Mouse (Mus musculus): ENCODE measurements at regions not wholly inside any gene's neighbourhood (a gene's known extent, or its start where the extent isn't known, plus 50 kb on each side); places are given as distances from the start of the nearest gene placed in this dataset.
A peak's percentile ranks its signal among the peaks of the same experiment; 100 is the strongest.

DNA sequence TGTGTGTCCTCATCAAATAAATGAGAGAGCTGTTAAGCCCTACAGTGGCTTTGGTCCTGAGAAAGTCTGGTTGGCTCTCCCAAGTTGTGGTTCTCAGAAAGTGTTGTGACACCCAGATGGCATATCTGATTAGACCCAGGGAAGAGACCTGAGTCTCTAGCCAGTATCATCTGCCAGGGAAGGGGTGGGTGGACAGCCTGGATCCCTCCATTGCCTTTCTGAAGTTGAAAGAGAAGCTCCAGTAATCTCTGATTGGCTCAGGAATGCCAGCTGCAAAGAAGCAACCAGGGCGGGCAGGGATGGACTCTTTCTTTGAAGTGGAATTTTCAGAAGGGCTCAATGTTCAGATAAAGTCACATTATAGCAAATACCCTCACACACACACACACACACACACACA is 361.8 kb upstream of the Gm10131 start:
- no peak for ATAC-seq (ENCODE audit: low read depth)
- no peaks in the 10 kb centered on the region for H3K9me3 ChIP-seq (ENCODE audit: control insufficient read depth, low read length)
- no peak overlapping the region for H3K9ac ChIP-seq (ENCODE audit: low read length)
- peaks cover 17% of the 10 kb centered on the region for H3K4me1 ChIP-seq (replicated peaks; ENCODE audit: control insufficient read depth, insufficient read depth, low read length)
- H3K36me3 ChIP-seq (ENCODE audit: control insufficient read depth, insufficient read depth, low read length), result no peaks in the 10 kb centered on the region
- no peak overlapping the region for H3K27ac ChIP-seq (ENCODE audit: low read length)
- no peaks in the 10 kb centered on the region for H3K27me3 ChIP-seq (ENCODE audit: control insufficient read depth, insufficient read depth, low read depth, low read length)
- whole genome bisulfite sequencing, result 63% methylated on average over 1 of the region's 1 CpGs
- no peak overlapping the region for H3K4me3 ChIP-seq (ENCODE audit: low read length)
- H3K4me2 ChIP-seq (ENCODE audit: low read depth, low read length), result no peak overlapping the region

DNA sequence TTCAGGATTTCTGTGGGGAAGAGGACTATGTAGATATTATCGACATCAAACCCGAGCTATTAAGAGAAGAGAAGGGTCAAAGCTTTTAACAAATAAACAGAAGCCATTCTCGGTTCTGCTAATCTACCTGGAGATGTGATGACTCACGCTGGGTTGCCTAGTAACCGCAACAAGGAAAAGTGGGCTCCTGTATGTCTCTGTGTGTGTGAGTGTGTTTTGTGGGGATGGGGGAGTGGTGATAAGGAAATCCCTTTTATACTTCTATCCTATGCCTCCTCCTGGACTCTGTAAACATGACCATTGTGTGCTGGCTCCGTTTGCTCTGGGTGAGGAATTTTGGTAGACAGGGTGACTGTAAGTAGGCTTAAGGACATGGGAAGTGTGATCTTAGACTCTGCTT is 361.3 kb upstream of the Gm10131 start:
- peaks cover 17% of the 10 kb centered on the region for H3K4me1 ChIP-seq (replicated peaks; ENCODE audit: control insufficient read depth, insufficient read depth, low read length)
- H3K9me3 ChIP-seq (ENCODE audit: control insufficient read depth, low read length), result no peaks in the 10 kb centered on the region; the same call in 1 of the 2 replicates
- no peak overlapping the region for H3K27ac ChIP-seq (ENCODE audit: low read length)
- no peaks in the 10 kb centered on the region for H3K36me3 ChIP-seq (ENCODE audit: control insufficient read depth, insufficient read depth, low read length)
- H3K27me3 ChIP-seq (ENCODE audit: control insufficient read depth, insufficient read depth, low read depth, low read length), result no peaks in the 10 kb centered on the region
- peak overlapping the region; percentile 6; the same call in 1 of the 2 replicates for H3K4me2 ChIP-seq (ENCODE audit: low read depth, low read length)
- H3K4me3 ChIP-seq (ENCODE audit: low read length), result no peak overlapping the region
- no peak overlapping the region for H3K9ac ChIP-seq (ENCODE audit: low read length)
- peak; percentile 28; the same call in 1 of the 2 replicates for ATAC-seq (ENCODE audit: low read depth)
- 20% methylated on average over 6 of the region's 6 CpGs for WGBS

DNA sequence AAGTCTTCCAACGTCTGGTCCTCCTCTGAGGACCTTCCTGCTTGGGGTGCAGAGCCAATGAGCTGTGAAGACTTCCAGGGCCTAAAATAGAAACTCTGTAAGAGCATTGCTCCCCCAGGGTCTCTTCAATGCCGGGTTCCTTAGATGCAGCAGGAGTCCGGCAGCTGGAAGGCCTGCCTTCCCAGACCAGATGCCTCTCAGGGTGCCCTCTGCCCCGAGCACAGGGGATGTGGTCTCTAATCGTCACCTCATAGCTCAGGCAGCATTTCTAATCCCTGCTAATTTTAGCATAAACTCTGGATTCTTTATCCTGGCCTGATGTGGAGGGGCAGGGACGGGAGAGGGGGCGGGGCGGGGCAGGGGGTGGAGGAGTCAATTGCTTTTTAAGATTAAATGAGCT is 360.9 kb upstream of the Gm10131 start:
- Histone ChIP-seq H3K27ac (ENCODE audit: low read length) (no peak overlapping the region), H3K9me3 (ENCODE audit: control insufficient read depth, low read length) (no peaks in the 10 kb centered on the region; the same call in 1 of the 2 replicates), H3K9ac (ENCODE audit: low read length) (no peak overlapping the region), H3K4me1 (replicated peaks; ENCODE audit: control insufficient read depth, insufficient read depth, low read length) (peaks cover 17% of the 10 kb centered on the region), H3K4me2 (ENCODE audit: low read depth, low read length) (peak overlapping the region; percentile 6; the same call in 1 of the 2 replicates), H3K4me3 (ENCODE audit: low read length) (no peak overlapping the region), H3K27me3 (ENCODE audit: control insufficient read depth, insufficient read depth, low read depth, low read length) (no peaks in the 10 kb centered on the region), H3K36me3 (ENCODE audit: control insufficient read depth, insufficient read depth, low read length) (no peaks in the 10 kb centered on the region)
- peak; percentile 41 for ATAC-seq (ENCODE audit: low read depth)
- 20% methylated on average over 8 of the region's 8 CpGs for WGBS

DNA sequence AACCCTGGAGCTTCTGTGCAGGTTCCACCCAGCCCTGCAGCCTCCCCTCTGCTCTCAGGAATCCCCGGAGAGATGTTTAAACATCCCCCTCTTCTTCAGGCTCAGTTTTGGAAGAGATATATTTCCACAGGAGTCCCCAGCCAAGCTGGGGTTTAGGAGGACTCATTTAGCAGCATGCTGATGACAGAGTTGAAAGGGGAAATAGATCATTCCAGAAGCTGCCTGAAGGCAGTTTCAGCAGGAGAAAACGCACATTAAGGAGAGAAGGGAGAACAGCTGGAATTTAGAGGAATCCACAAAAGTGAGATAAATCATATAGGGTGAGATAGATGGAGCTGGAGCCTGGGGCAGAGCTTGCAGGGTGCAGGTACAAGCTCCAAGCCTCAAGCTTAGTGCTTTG is 357.6 kb upstream of the Gm10131 start:
- 25% methylated on average over 2 of the region's 2 CpGs for WGBS

DNA sequence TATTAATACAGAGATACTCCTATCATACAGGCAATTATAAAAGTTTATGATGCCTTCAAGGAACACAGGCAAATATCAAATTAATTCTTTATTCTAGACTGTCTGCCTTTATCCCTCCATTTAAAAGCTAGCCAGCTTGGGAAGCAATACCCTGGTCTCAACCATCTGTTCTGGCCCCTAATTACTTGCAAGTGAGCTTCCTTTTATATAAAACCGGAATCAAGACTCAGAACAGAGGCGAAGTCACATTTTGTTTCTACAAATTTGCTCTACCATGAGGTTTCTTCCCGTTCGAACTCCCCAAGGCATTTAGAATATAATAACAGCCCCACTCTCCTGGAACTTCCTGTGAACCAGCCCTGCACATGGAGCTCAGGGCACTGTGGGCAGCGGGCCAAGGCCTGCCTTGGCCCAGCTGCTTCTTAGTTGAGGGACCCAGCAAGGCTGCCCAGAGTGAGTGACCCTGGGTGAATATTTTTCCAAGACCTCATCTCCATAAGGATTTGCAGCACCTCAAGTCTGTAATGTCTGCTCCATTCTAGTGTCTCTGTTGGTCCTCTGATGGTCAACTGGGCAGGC is 355.3 kb upstream of the Gm10131 start:
- no peak overlapping the region for H3K27ac ChIP-seq (ENCODE audit: low read length)
- H3K4me1 ChIP-seq (replicated peaks; ENCODE audit: control insufficient read depth, insufficient read depth, low read length), result peaks cover 9% of the 10 kb centered on the region
- 59% methylated on average over 5 of the region's 5 CpGs for WGBS
- no peaks in the 10 kb centered on the region; the same call in 1 of the 2 replicates for H3K9me3 ChIP-seq (ENCODE audit: control insufficient read depth, low read length)
- no peaks in the 10 kb centered on the region for H3K27me3 ChIP-seq (ENCODE audit: control insufficient read depth, insufficient read depth, low read depth, low read length)
- H3K36me3 ChIP-seq (ENCODE audit: control insufficient read depth, insufficient read depth, low read length), result no peaks in the 10 kb centered on the region
- ATAC-seq (ENCODE audit: low read depth), result no peak
- no peak overlapping the region for H3K4me3 ChIP-seq (ENCODE audit: low read length)
- H3K4me2 ChIP-seq (ENCODE audit: low read depth, low read length), result no peak overlapping the region
- no peak overlapping the region for H3K9ac ChIP-seq (ENCODE audit: low read length)

More for the DNA sequence above, 357.6 kb upstream of the Gm10131 start:
- no peak overlapping the region for H3K27ac ChIP-seq (ENCODE audit: low read length)
- H3K9ac ChIP-seq (ENCODE audit: low read length), result no peak overlapping the region
- no peaks in the 10 kb centered on the region for H3K27me3 ChIP-seq (ENCODE audit: control insufficient read depth, insufficient read depth, low read depth, low read length)
- ATAC-seq (ENCODE audit: low read depth), result no peak
- no peaks in the 10 kb centered on the region; the same call in 1 of the 2 replicates for H3K9me3 ChIP-seq (ENCODE audit: control insufficient read depth, low read length)
- no peak overlapping the region for H3K4me3 ChIP-seq (ENCODE audit: low read length)
- H3K4me1 ChIP-seq (replicated peaks; ENCODE audit: control insufficient read depth, insufficient read depth, low read length), result peaks cover 20% of the 10 kb centered on the region
- no peaks in the 10 kb centered on the region for H3K36me3 ChIP-seq (ENCODE audit: control insufficient read depth, insufficient read depth, low read length)
- no peak overlapping the region for H3K4me2 ChIP-seq (ENCODE audit: low read depth, low read length)

DNA sequence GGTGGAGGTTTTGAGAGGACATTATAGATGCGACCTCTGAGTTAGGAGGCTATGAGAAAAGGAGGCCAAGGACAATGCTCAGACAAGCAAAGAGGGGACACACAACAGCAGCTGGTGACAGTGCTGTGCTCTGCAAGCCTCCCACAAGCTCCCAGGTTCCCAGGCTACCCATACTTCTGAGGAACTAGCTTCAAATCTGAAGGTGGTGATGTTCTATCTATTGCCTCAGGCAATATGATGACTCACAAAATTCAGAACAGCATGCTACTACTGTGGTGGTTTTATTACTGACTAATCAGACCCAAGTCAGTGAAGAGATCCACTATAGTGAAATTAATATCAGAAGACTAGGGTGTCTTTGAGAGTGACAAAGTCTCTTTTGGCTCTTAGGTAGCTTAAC is 353.9 kb upstream of the Gm10131 start:
- no peak for ATAC-seq (ENCODE audit: low read depth)
- 84% methylated on average over 1 of the region's 1 CpGs for WGBS
- Histone ChIP-seq H3K4me3 (ENCODE audit: low read length) (no peak overlapping the region), H3K4me1 (replicated peaks; ENCODE audit: control insufficient read depth, insufficient read depth, low read length) (peaks cover 7% of the 10 kb centered on the region), H3K27me3 (ENCODE audit: control insufficient read depth, insufficient read depth, low read depth, low read length) (no peaks in the 10 kb centered on the region), H3K36me3 (ENCODE audit: control insufficient read depth, insufficient read depth, low read length) (no peaks in the 10 kb centered on the region), H3K4me2 (ENCODE audit: low read depth, low read length) (no peak overlapping the region), H3K9me3 (ENCODE audit: control insufficient read depth, low read length) (peaks cover 2% of the 10 kb centered on the region; the same call in 1 of the 2 replicates), H3K9ac (ENCODE audit: low read length) (no peak overlapping the region), H3K27ac (ENCODE audit: low read length) (no peak overlapping the region)

DNA sequence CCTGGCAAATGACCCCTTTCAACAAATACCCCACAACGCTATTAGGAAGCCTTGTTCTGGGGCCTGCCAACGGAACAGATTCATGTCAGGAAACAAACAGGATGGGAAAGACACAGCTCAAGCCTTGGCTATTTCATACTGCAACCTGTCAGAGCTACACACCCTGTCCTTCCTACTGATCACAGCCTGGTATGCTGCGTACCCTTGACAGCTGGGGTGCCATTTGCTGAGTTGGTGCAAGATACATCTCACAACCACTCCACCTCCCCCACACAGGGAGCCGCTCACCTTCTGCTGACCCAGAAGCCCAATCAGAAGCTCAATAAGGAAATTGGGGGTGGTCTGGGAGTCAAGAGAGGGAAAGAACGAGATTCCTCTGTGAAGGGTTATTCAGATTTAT is 350.7 kb upstream of the Gm10131 start:
- H3K9me3 ChIP-seq (ENCODE audit: control insufficient read depth, low read length), result 0 out of 2 replicates have a peak, but pooled peaks cover 2% of the 10 kb centered on the region
- ATAC-seq (ENCODE audit: low read depth), result no peak
- no peaks in the 10 kb centered on the region for H3K27me3 ChIP-seq (ENCODE audit: control insufficient read depth, insufficient read depth, low read depth, low read length)
- H3K4me3 ChIP-seq (ENCODE audit: low read length), result no peak overlapping the region
- H3K36me3 ChIP-seq (ENCODE audit: control insufficient read depth, insufficient read depth, low read length), result no peaks in the 10 kb centered on the region
- no peak overlapping the region for H3K9ac ChIP-seq (ENCODE audit: low read length)
- H3K4me1 ChIP-seq (replicated peaks; ENCODE audit: control insufficient read depth, insufficient read depth, low read length), result 0 out of 2 replicates have a peak, but pooled peaks cover 2% of the 10 kb centered on the region
- WGBS, result 57% methylated on average over 5 of the region's 5 CpGs
- H3K4me2 ChIP-seq (ENCODE audit: low read depth, low read length), result no peak overlapping the region
- H3K27ac ChIP-seq (ENCODE audit: low read length), result no peak overlapping the region

DNA sequence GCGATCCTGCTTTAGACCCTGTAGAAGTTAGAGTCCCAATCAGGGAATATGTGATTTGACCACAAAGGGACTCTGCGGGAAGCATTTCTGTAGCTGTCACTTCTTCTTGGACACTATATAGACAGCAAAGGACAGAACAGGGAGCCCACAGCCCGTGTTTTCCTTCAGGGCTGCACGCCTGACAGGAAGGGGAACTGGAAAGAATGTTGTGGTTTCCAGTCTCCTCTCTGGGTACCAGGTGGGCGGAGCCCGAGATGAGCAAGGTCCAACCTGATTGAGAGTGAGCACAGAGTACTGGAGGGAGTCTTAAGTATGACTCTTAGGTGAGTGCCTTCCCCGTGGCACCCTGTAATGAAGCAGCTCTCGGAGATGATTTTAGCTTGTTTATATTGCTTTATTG is 346.8 kb upstream of the Gm10131 start:
- H3K4me2 ChIP-seq (ENCODE audit: low read depth, low read length), result no peak overlapping the region
- H3K9ac ChIP-seq (ENCODE audit: low read length), result no peak overlapping the region
- H3K4me3 ChIP-seq (ENCODE audit: low read length), result no peak overlapping the region
- 0 out of 2 replicates have a peak, but pooled peaks cover 2% of the 10 kb centered on the region for H3K9me3 ChIP-seq (ENCODE audit: control insufficient read depth, low read length)
- H3K27ac ChIP-seq (ENCODE audit: low read length), result no peak overlapping the region
- WGBS, result 80% methylated on average over 8 of the region's 8 CpGs
- H3K36me3 ChIP-seq (ENCODE audit: control insufficient read depth, insufficient read depth, low read length), result no peaks in the 10 kb centered on the region
- no peaks in the 10 kb centered on the region for H3K4me1 ChIP-seq (replicated peaks; ENCODE audit: control insufficient read depth, insufficient read depth, low read length)
- no peak for ATAC-seq (ENCODE audit: low read depth)
- no peaks in the 10 kb centered on the region for H3K27me3 ChIP-seq (ENCODE audit: control insufficient read depth, insufficient read depth, low read depth, low read length)

DNA sequence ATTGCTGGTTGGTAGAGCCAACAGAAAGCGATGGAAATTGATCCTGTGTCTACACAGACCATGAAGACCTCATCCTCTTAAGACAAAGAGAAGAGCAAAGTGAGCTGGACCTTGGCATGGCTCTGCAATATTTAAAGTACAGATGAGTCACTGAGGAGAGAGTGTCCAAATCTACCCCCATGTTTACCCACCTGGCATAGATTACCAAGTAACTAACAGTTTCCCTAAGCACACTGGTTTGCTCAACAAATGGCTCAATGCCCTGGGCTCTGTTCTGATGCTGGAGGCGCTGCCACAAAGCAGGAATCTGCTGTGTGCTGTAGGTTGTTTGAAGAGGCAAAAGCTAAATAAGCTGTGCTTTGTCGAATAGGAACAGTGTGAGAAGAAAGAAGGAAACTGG is 345.0 kb upstream of the Gm10131 start:
- H3K36me3 ChIP-seq (ENCODE audit: control insufficient read depth, insufficient read depth, low read length), result no peaks in the 10 kb centered on the region
- H3K4me1 ChIP-seq (replicated peaks; ENCODE audit: control insufficient read depth, insufficient read depth, low read length), result no peaks in the 10 kb centered on the region
- H3K27ac ChIP-seq (ENCODE audit: low read length), result no peak overlapping the region
- 65% methylated on average over 3 of the region's 3 CpGs for WGBS
- no peak overlapping the region for H3K9ac ChIP-seq (ENCODE audit: low read length)
- H3K4me2 ChIP-seq (ENCODE audit: low read depth, low read length), result no peak overlapping the region
- H3K27me3 ChIP-seq (ENCODE audit: control insufficient read depth, insufficient read depth, low read depth, low read length), result no peaks in the 10 kb centered on the region
- H3K9me3 ChIP-seq (ENCODE audit: control insufficient read depth, low read length), result 0 out of 2 replicates have a peak, but pooled peaks cover 2% of the 10 kb centered on the region
- no peak for ATAC-seq (ENCODE audit: low read depth)
- no peak overlapping the region for H3K4me3 ChIP-seq (ENCODE audit: low read length)
